ENCODE assay signal across 10 mouse cellular contexts in the genomic region with DNA sequence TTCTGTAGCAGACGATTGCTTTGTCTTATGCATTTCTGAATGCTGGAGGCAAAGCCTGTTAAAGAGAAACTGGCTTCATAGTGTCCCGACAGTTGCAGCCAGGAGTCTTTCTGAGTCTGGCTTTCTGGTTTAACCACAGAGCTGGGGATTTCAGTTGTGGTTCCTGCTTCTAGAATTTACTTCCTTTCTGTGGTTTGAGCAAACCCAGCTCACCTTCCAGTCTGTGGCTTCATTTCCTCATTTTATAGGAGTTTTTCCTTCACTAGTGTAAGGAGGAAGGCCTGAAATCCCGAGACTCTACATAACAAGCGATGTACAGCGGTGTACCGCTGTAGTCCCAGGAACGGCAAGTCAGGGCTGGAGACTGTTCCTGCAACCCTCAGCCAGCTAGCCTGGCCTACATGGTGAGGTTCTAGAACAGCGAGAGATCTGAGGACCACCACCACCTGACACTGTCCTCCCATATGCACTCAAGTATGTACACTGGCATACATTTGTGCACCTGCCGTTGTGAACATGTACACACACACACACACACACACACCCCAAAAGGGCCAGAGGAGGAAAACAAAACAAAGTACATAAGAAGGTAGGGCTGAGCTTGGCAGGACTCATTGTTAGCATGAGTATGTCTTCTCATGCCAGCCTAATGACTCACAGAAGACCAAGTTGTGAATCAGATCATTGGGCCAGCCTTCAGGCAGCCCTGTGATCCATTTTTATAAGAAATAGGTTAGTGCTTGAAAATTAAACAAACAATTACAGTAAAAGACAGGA. TPM values are rescaled to one million over a fixed set of nuclear protein-coding genes. Genes with fewer than 3 reads are reported as not detected.
DNase-seq lines count a peak whose midpoint lies in the region; ATAC-seq lines count a peak whose summit lies in the region.
"Had no signal": no experiment of that assay in that cellular context is flagged by ENCODE, and none has a peak within 500 bp of the region (broad histone marks: within the 10 kb centered on the region; RNA-seq: fewer than 3 reads in every experiment).

No protein-coding gene starts in this region.

- H3K9me3 ChIP-seq in intestine, embryonic 15.5 days, result no peaks in the 10 kb centered on the region

- 0 out of 2 replicates have a peak, but pooled peaks cover 1% of the 10 kb centered on the region for H3K36me3 ChIP-seq in splenic B cell, adult 2 months (ENCODE audit: control insufficient read depth, insufficient read depth, low read length, poor library complexity, severe bottlenecking)
- no peaks in the 10 kb centered on the region for H3K36me3 ChIP-seq in intestine, embryonic 15.5 days

- H3K4me3 ChIP-seq in intestine, embryonic 15.5 days (replicated peaks), result no peak overlapping the region

- H3K4me2 ChIP-seq in intestine, embryonic 15.5 days (replicated peaks), result no peak overlapping the region

- H3K4me1 ChIP-seq in intestine, embryonic 15.5 days (replicated peaks), result no peaks in the 10 kb centered on the region

- H3K27ac ChIP-seq in intestine, embryonic 15.5 days, result no peak overlapping the region
- H3K27ac ChIP-seq: kidney, postnatal 0 days had no signal

- H3K9ac ChIP-seq in intestine, embryonic 15.5 days, result no peak overlapping the region

- WGBS in intestine, embryonic 15.5 days, result 88% methylated on average over 9 of the region's 9 CpGs

- no peaks in the 10 kb centered on the region for H3K27me3 ChIP-seq in splenic B cell, adult 2 months (ENCODE audit: control insufficient read depth, insufficient read depth, low read length, poor library complexity, severe bottlenecking)
- no peaks in the 10 kb centered on the region for H3K27me3 ChIP-seq in intestine, embryonic 15.5 days (replicated peaks)

- peak; percentile 31 for DNase-seq in layer of hippocampus, adult 11-12 months (ENCODE audit: low spot score)
- no peak for DNase-seq in layer of hippocampus, postnatal 36 days
- peak; percentile 4 to 6 for DNase-seq in CD8-positive naive resting alpha-beta T cell, adult 2 months (ENCODE audit: low read depth in 2 of 2, low spot score in 2 of 2)
- DNase-seq in splenic B cell, adult 2 months (ENCODE audit: low read depth, low spot score), result peak; percentile 69
- DNase-seq in cerebellum, adult 9-11 months, result no peak
- DNase-seq in kidney, postnatal 25 days, result no peak
- DNase-seq: adrenal gland, postnatal 10 days had no signal

- ATAC-seq in granulocyte monocyte progenitor cell, adult 5-6 weeks (replicated peaks; ENCODE audit: poor library complexity, severe bottlenecking), result peak; percentile 94
- no peak for ATAC-seq in intestine, embryonic 15.5 days

RNA-seq across cellular contexts. Expression of a gene that starts 25.9 kb away (rescaled TPM):
- total RNA-seq in layer of hippocampus, postnatal 36 days (2021), result 10 to 100 TPM; 94.2 to 99.2 TPM
- 7.2 and 7.3 TPM in 2 replicates for total RNA-seq in granulocyte monocyte progenitor cell, adult 5-6 weeks (2014; fragmentation: Nextera tagmentation)
- 6.5 and 7.2 TPM in 2 replicates for total RNA-seq in granulocyte monocyte progenitor cell, adult 5-6 weeks (2017)
- 5.6 and 6.7 TPM in 2 replicates for polyA plus RNA-seq in intestine, embryonic 15.5 days (2015; fragmentation: Nextera tagmentation; extraction: Ambion mirVana)

Comparison
In these comparisons a context has a peak if more than half of its experiments do, and no peak if none do; other contexts are left out.
1. DNase-seq: peak in layer of hippocampus, adult 11-12 months (single experiment), CD8-positive naive resting alpha-beta T cell, adult 2 months (2 of 2) and splenic B cell, adult 2 months (single experiment); none in layer of hippocampus, postnatal 36 days (0 of 2), cerebellum, adult 9-11 months (single experiment) and kidney, postnatal 25 days (0 of 2).
2. RNA of a gene that starts 25.9 kb away (total RNA-seq): 94.2 to 99.2 TPM in layer of hippocampus, postnatal 36 days; 6.5 to 7.3 TPM in granulocyte monocyte progenitor cell, adult 5-6 weeks; every median in the first group is over 10 times any median in the second.